Mouse (Mus musculus): ENCODE measurements around the gene Tma7. TPM values are rescaled to one million over a fixed set of nuclear protein-coding genes. Genes with fewer than 3 reads are reported as not detected.

Gene Tma7
- total RNA-seq, 2 experiments from 2014 or later: 178 to 391 TPM

Other genes with a start within 250 kb of the Tma7 start
- 4.7 and 18.3 TPM in 2 replicates for gene Slc26a6, start 229.3 kb downstream of the Tma7 start, total RNA-seq (2014; fragmentation: Nextera tagmentation)
- 1.5 and 3.5 TPM in 2 replicates for gene Slc26a6, start 229.3 kb downstream of the Tma7 start, total RNA-seq (2017)
- gene Tmem89, start 168.0 kb downstream of the Tma7 start, total RNA-seq (2014; fragmentation: Nextera tagmentation): not detected in 2 replicates
- not detected in 2 replicates for gene Tmem89, start 168.0 kb downstream of the Tma7 start, total RNA-seq (2017)
- 280 and 349 TPM in 2 replicates for gene Uqcrc1, start 146.0 kb downstream of the Tma7 start, total RNA-seq (2014; fragmentation: Nextera tagmentation)
- 286 and 355 TPM in 2 replicates for gene Uqcrc1, start 146.0 kb downstream of the Tma7 start, total RNA-seq (2017)
- 0.21 and 2.0 TPM in 2 replicates for gene Col7a1, start 129.0 kb downstream of the Tma7 start, total RNA-seq (2014; fragmentation: Nextera tagmentation)
- gene Col7a1, start 129.0 kb downstream of the Tma7 start, total RNA-seq (2017): 0.09 TPM in 1 of 2 replicates, not detected in the other
- gene Ucn2, start 96.6 kb downstream of the Tma7 start, total RNA-seq (2014; fragmentation: Nextera tagmentation): 0.41 TPM in 1 of 2 replicates, not detected in the other
- gene Ucn2, start 96.6 kb downstream of the Tma7 start, total RNA-seq (2017): not detected in 2 replicates
- 6.9 and 8.4 TPM in 2 replicates for gene Pfkfb4, start 90.8 kb downstream of the Tma7 start, total RNA-seq (2014; fragmentation: Nextera tagmentation)
- gene Pfkfb4, start 90.8 kb downstream of the Tma7 start, total RNA-seq (2017): 6.7 and 9.5 TPM in 2 replicates
- gene Shisa5, start 44.0 kb downstream of the Tma7 start, total RNA-seq (2014; fragmentation: Nextera tagmentation): 56.8 and 75.0 TPM in 2 replicates
- 54.4 and 80.8 TPM in 2 replicates for gene Shisa5, start 44.0 kb downstream of the Tma7 start, total RNA-seq (2017)
- 23.5 and 32.3 TPM in 2 replicates for gene Trex1, start 22.9 kb downstream of the Tma7 start, total RNA-seq (2014; fragmentation: Nextera tagmentation)
- gene Trex1, start 22.9 kb downstream of the Tma7 start, total RNA-seq (2017): 17.1 and 17.8 TPM in 2 replicates
- 13.5 and 26.7 TPM in 2 replicates for gene Atrip, start 8.5 kb downstream of the Tma7 start, total RNA-seq (2014; fragmentation: Nextera tagmentation)
- gene Atrip, start 8.5 kb downstream of the Tma7 start, total RNA-seq (2017): 22.2 and 30.6 TPM in 2 replicates
- 8.3 and 9.6 TPM in 2 replicates for gene Ccdc51, start 94 bp downstream of the Tma7 start, total RNA-seq (2014; fragmentation: Nextera tagmentation)
- gene Ccdc51, start 94 bp downstream of the Tma7 start, total RNA-seq (2017): 11.6 and 18.0 TPM in 2 replicates
- gene Plxnb1, start 12.8 kb upstream of the Tma7 start, total RNA-seq (2014; fragmentation: Nextera tagmentation): not detected in 2 replicates
- not detected in 2 replicates for gene Plxnb1, start 12.8 kb upstream of the Tma7 start, total RNA-seq (2017)
- not detected in 2 replicates for gene Fbxw21, start 79.5 kb upstream of the Tma7 start, total RNA-seq (2014; fragmentation: Nextera tagmentation)
- gene Fbxw21, start 79.5 kb upstream of the Tma7 start, total RNA-seq (2017): not detected in 2 replicates
- gene Fbxw13, start 113.4 kb upstream of the Tma7 start, total RNA-seq (2014; fragmentation: Nextera tagmentation): not detected in 2 replicates
- gene Fbxw13, start 113.4 kb upstream of the Tma7 start, total RNA-seq (2017): not detected in 2 replicates
- not detected in 2 replicates for gene Fbxw20, start 152.2 kb upstream of the Tma7 start, total RNA-seq (2014; fragmentation: Nextera tagmentation)
- not detected in 2 replicates for gene Fbxw20, start 152.2 kb upstream of the Tma7 start, total RNA-seq (2017)
- not detected in 2 replicates for gene Fbxw14, start 205.1 kb upstream of the Tma7 start, total RNA-seq (2014; fragmentation: Nextera tagmentation)
- not detected in 2 replicates for gene Fbxw14, start 205.1 kb upstream of the Tma7 start, total RNA-seq (2017)